Mouse (Mus musculus): Measurements from ENCODE around the gene Syncrip. TPM values are rescaled to one million over a fixed set of nuclear protein-coding genes. Genes with fewer than 3 reads are reported as not detected.
A peak's percentile ranks its signal among the peaks of the same experiment; 100 is the strongest.

Gene Syncrip
- total RNA-seq, 1 experiment from 2014 or later, result 322 TPM

GRCm38 (mm10) chr9:88409978-88410377 lies 72.4 kb downstream of the Syncrip start:
- no peak for ATAC-seq (replicated peaks in 1 of 2; ENCODE audit: insufficient read depth in 1 of 2, low FRiP score in 2 of 2, low TSS enrichment in 1 of 2, low read depth in 1 of 2, poor library complexity in 2 of 2, severe bottlenecking in 2 of 2)

- ATAC-seq (replicated peaks in 1 of 2; ENCODE audit: insufficient read depth in 1 of 2, low FRiP score in 2 of 2, low TSS enrichment in 1 of 2, low read depth in 1 of 2, poor library complexity in 2 of 2, severe bottlenecking in 2 of 2), result peak in 1 of 2 experiments; percentile 8; a peak in 1 of 4 replicates
Observed at GRCm38 (mm10) chr9:88404515-88404914, 77.9 kb downstream of the Syncrip start.

- peak; percentile 99 to 100 for ATAC-seq (replicated peaks in 1 of 2; ENCODE audit: insufficient read depth in 1 of 2, low FRiP score in 2 of 2, low TSS enrichment in 1 of 2, low read depth in 1 of 2, poor library complexity in 2 of 2, severe bottlenecking in 2 of 2)
Observed at GRCm38 (mm10) chr9:88404088-88404487, 78.3 kb downstream of the Syncrip start.

- ATAC-seq (replicated peaks in 1 of 2; ENCODE audit: insufficient read depth in 1 of 2, low FRiP score in 2 of 2, low TSS enrichment in 1 of 2, low read depth in 1 of 2, poor library complexity in 2 of 2, severe bottlenecking in 2 of 2), result peak in 1 of 2 experiments; percentile 69; a peak in 3 of 4 replicates
Observed at GRCm38 (mm10) chr9:88398461-88398860, 83.9 kb downstream of the Syncrip start.

Other genes starting within 250 kb of the Syncrip start
- gene Nt5e, start 155.4 kb downstream of the Syncrip start, total RNA-seq (2017), result 1.8 and 2.0 TPM in 2 replicates
- gene Snx14, start 43.6 kb downstream of the Syncrip start, total RNA-seq (2017), result 27.0 and 35.6 TPM in 2 replicates
- not detected in 2 replicates for gene Gm20537, start 26.0 kb downstream of the Syncrip start, total RNA-seq (2017)
- gene Zfp949, start 65.4 kb upstream of the Syncrip start, total RNA-seq (2017), result 12.9 and 15.9 TPM in 2 replicates
- gene Trim43a, start 98.3 kb upstream of the Syncrip start, total RNA-seq (2017), result not detected in 2 replicates
- gene Mthfsl, start 237.7 kb upstream of the Syncrip start, total RNA-seq (2017), result 21.6 and 51.3 TPM in 2 replicates
- gene Bcl2a1d, start 249.3 kb upstream of the Syncrip start, total RNA-seq (2017), result 1.4 and 2.8 TPM in 2 replicates